Mouse (Mus musculus): ENCODE measurements around the gene Prr7. TPM values are rescaled to one million over a fixed set of nuclear protein-coding genes. Genes with fewer than 3 reads are reported as not detected.

Gene Prr7
- polyA plus RNA-seq, 1 experiment = 10.8 TPM

DNA sequence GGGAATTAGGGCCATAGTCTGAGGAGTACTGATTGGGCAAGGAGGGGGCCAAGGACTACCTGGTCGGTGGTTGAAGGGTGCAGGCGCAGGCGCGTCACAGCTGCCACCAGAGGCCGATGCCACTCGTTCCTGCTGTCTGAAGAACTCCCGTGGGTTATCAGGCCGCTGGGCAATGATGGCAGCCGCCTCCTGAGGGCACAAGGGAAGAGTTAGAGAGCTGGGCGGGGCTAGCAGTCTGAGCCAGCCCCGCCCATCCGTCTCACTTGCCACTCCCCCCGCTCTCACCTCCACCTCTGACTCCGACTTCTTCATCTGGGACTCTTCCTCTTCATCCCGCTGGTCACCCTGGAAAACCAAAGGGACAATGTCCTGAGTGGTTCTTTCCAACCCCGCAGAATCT lies 13.4 kb downstream of the Prr7 start:
- Histone ChIP-seq H3K79me2 (ENCODE audit: control insufficient read depth, insufficient read depth) (no peaks in the 10 kb centered on the region), H3K27me3 (ENCODE audit: control insufficient read depth, insufficient read depth, insufficient read length) (no peaks in the 10 kb centered on the region), H3K79me3 (ENCODE audit: low read depth) (no peaks in the 10 kb centered on the region), H3K36me3 (ENCODE audit: control insufficient read depth, insufficient read depth) (no peaks in the 10 kb centered on the region), H3ac (ENCODE audit: control insufficient read depth, insufficient read length, low read depth) (no peak overlapping the region), H3K4me3 (ENCODE audit: insufficient read depth, poor library complexity, severe bottlenecking) (no peak overlapping the region)
- TF ChIP-seq MYOD1 (IDR thresholded peaks at IDR 0.05; ENCODE audit: control insufficient read depth, insufficient read length, low read depth) (no peak), USF1 (IDR thresholded peaks at IDR 0.05; ENCODE audit: low read depth) (no peak), CEBPB (IDR thresholded peaks at IDR 0.05; ENCODE audit: low read depth) (no peak), CTCF (IDR thresholded peaks at IDR 0.05; ENCODE audit: control insufficient read depth, insufficient read depth, insufficient read length) (no peak), FOSL1 (IDR thresholded peaks at IDR 0.05; ENCODE audit: insufficient read depth, low read length, poor library complexity, severe bottlenecking) (no peak), MAX (IDR thresholded peaks at IDR 0.05) (no peak), MYOG (IDR thresholded peaks at IDR 0.05; ENCODE audit: control insufficient read depth, extremely low read depth, insufficient read length) (no peak)

DNA sequence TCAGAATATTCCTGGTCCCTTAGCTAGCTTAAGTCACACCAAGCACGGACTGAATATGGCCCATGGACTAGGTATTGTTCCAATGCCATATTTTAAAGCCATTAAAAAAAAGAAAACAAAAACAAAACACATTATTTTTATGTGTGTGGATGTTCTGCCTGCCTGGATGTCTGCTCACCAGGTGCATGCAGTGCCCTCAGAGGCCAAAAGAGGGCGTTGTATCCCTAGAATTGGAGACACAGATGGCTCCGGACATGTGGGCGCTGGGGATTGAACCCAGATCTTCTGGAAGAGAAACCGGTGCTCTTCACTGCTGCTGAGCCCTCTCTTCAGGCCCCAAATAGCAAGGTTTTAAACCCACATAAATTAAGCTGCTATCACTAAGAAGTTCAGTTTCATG lies 14.0 kb downstream of the Prr7 start:
- Histone ChIP-seq H3ac (ENCODE audit: control insufficient read depth, insufficient read length, low read depth) (no peak overlapping the region), H3K4me3 (ENCODE audit: insufficient read depth, poor library complexity, severe bottlenecking) (no peak overlapping the region), H3K79me3 (ENCODE audit: low read depth) (no peaks in the 10 kb centered on the region), H3K36me3 (ENCODE audit: control insufficient read depth, insufficient read depth) (no peaks in the 10 kb centered on the region), H3K27me3 (ENCODE audit: control insufficient read depth, insufficient read depth, insufficient read length) (no peaks in the 10 kb centered on the region), H3K79me2 (ENCODE audit: control insufficient read depth, insufficient read depth) (no peaks in the 10 kb centered on the region)
- TF ChIP-seq MYOG (IDR thresholded peaks at IDR 0.05; ENCODE audit: control insufficient read depth, extremely low read depth, insufficient read length) = no peak
- TF ChIP-seq CTCF (IDR thresholded peaks at IDR 0.05; ENCODE audit: control insufficient read depth, insufficient read depth, insufficient read length) = peak; percentile 42
- TF ChIP-seq USF1 (IDR thresholded peaks at IDR 0.05; ENCODE audit: low read depth) = no peak

- Histone ChIP-seq H3K79me3 (ENCODE audit: low read depth) (peaks cover 3% of the 10 kb centered on the region), H3K27me3 (ENCODE audit: control insufficient read depth, insufficient read depth, insufficient read length) (no peaks in the 10 kb centered on the region), H3K36me3 (ENCODE audit: control insufficient read depth, insufficient read depth) (no peaks in the 10 kb centered on the region), H3K4me3 (ENCODE audit: insufficient read depth, poor library complexity, severe bottlenecking) (no peak overlapping the region), H3K79me2 (ENCODE audit: control insufficient read depth, insufficient read depth) (peaks cover 4% of the 10 kb centered on the region), H3ac (ENCODE audit: control insufficient read depth, insufficient read length, low read depth) (no peak overlapping the region)
- TF ChIP-seq CTCF (IDR thresholded peaks at IDR 0.05; ENCODE audit: control insufficient read depth, insufficient read depth, insufficient read length) (no peak), MYOG (IDR thresholded peaks at IDR 0.05; ENCODE audit: control insufficient read depth, extremely low read depth, insufficient read length) (no peak), USF1 (IDR thresholded peaks at IDR 0.05; ENCODE audit: low read depth) (no peak), CEBPB (IDR thresholded peaks at IDR 0.05; ENCODE audit: low read depth) (no peak), MAX (IDR thresholded peaks at IDR 0.05) (no peak), FOSL1 (IDR thresholded peaks at IDR 0.05; ENCODE audit: insufficient read depth, low read length, poor library complexity, severe bottlenecking) (no peak), MYOD1 (IDR thresholded peaks at IDR 0.05; ENCODE audit: control insufficient read depth, insufficient read length, low read depth) (no peak)
These were observed 14.9 kb downstream of the Prr7 start for GRCm38 (mm10) chr13:55479008-55479407.

- Histone ChIP-seq H3K27me3 (ENCODE audit: control insufficient read depth, insufficient read depth, insufficient read length) (no peaks in the 10 kb centered on the region), H3K79me3 (ENCODE audit: low read depth) (peaks cover 3% of the 10 kb centered on the region), H3ac (ENCODE audit: control insufficient read depth, insufficient read length, low read depth) (no peak overlapping the region), H3K79me2 (ENCODE audit: control insufficient read depth, insufficient read depth) (peaks cover 5% of the 10 kb centered on the region), H3K36me3 (ENCODE audit: control insufficient read depth, insufficient read depth) (no peaks in the 10 kb centered on the region), H3K4me3 (ENCODE audit: insufficient read depth, poor library complexity, severe bottlenecking) (no peak overlapping the region)
- TF ChIP-seq CEBPB (IDR thresholded peaks at IDR 0.05; ENCODE audit: low read depth) (no peak), FOSL1 (IDR thresholded peaks at IDR 0.05; ENCODE audit: insufficient read depth, low read length, poor library complexity, severe bottlenecking) (no peak), USF1 (IDR thresholded peaks at IDR 0.05; ENCODE audit: low read depth) (no peak), CTCF (IDR thresholded peaks at IDR 0.05; ENCODE audit: control insufficient read depth, insufficient read depth, insufficient read length) (no peak), MAX (IDR thresholded peaks at IDR 0.05) (no peak)
These were observed 15.9 kb downstream of the Prr7 start for GRCm38 (mm10) chr13:55479929-55480328.

GRCm38 (mm10) chr13:55482542-55482941 lies 18.5 kb downstream of the Prr7 start:
- no peaks in the 10 kb centered on the region for H3K36me3 ChIP-seq (ENCODE audit: control insufficient read depth, insufficient read depth)
- no peaks in the 10 kb centered on the region for H3K27me3 ChIP-seq (ENCODE audit: control insufficient read depth, insufficient read depth, insufficient read length)
- H3K79me2 ChIP-seq (ENCODE audit: control insufficient read depth, insufficient read depth) = peaks cover 27% of the 10 kb centered on the region
- peaks cover 8% of the 10 kb centered on the region for H3K79me3 ChIP-seq (ENCODE audit: low read depth)
- TF ChIP-seq FOSL1 (IDR thresholded peaks at IDR 0.05; ENCODE audit: insufficient read depth, low read length, poor library complexity, severe bottlenecking) (no peak), MYOD1 (IDR thresholded peaks at IDR 0.05; ENCODE audit: control insufficient read depth, insufficient read length, low read depth) (no peak), USF1 (IDR thresholded peaks at IDR 0.05; ENCODE audit: low read depth) (no peak), MYOG (IDR thresholded peaks at IDR 0.05; ENCODE audit: control insufficient read depth, extremely low read depth, insufficient read length) (no peak), CEBPB (IDR thresholded peaks at IDR 0.05; ENCODE audit: low read depth) (no peak), CTCF (IDR thresholded peaks at IDR 0.05; ENCODE audit: control insufficient read depth, insufficient read depth, insufficient read length) (no peak)
- no peak overlapping the region for H3K4me3 ChIP-seq (ENCODE audit: insufficient read depth, poor library complexity, severe bottlenecking)
- no peak overlapping the region for H3ac ChIP-seq (ENCODE audit: control insufficient read depth, insufficient read length, low read depth)

- Histone ChIP-seq H3K27me3 (ENCODE audit: control insufficient read depth, insufficient read depth, insufficient read length) (no peaks in the 10 kb centered on the region), H3K79me2 (ENCODE audit: control insufficient read depth, insufficient read depth) (peaks cover 27% of the 10 kb centered on the region), H3ac (ENCODE audit: control insufficient read depth, insufficient read length, low read depth) (peak overlapping the region; percentile 10), H3K4me3 (ENCODE audit: insufficient read depth, poor library complexity, severe bottlenecking) (no peak overlapping the region), H3K79me3 (ENCODE audit: low read depth) (peaks cover 8% of the 10 kb centered on the region), H3K36me3 (ENCODE audit: control insufficient read depth, insufficient read depth) (no peaks in the 10 kb centered on the region)
- TF ChIP-seq USF1 (IDR thresholded peaks at IDR 0.05; ENCODE audit: low read depth) (no peak), MYOD1 (IDR thresholded peaks at IDR 0.05; ENCODE audit: control insufficient read depth, insufficient read length, low read depth) (no peak), MAX (IDR thresholded peaks at IDR 0.05) (no peak), CEBPB (IDR thresholded peaks at IDR 0.05; ENCODE audit: low read depth) (no peak), FOSL1 (IDR thresholded peaks at IDR 0.05; ENCODE audit: insufficient read depth, low read length, poor library complexity, severe bottlenecking) (no peak), CTCF (IDR thresholded peaks at IDR 0.05; ENCODE audit: control insufficient read depth, insufficient read depth, insufficient read length) (no peak), MYOG (IDR thresholded peaks at IDR 0.05; ENCODE audit: control insufficient read depth, extremely low read depth, insufficient read length) (no peak)
These were observed 19.0 kb downstream of the Prr7 start for GRCm38 (mm10) chr13:55483071-55483470.
